Mouse (Mus musculus) bone marrow, adult 2 months (tissue): ENCODE measurements at regions not wholly inside any gene's neighbourhood (a gene's known extent, or its start where the extent isn't known, plus 50 kb on each side); places are given as distances from the start of the nearest gene placed in this dataset.

Source experiments
- H3K27ac ChIP-seq: fragments of 200-500 bp; 2 replicates; pipeline ENCODE4 v1.5.1; 2012; ENCODE audit warnings: low read depth, mild to moderate bottlenecking, control low read depth, inconsistent platforms, low read length; ENCODE audit not compliant: control insufficient read depth, poor library complexity, insufficient read depth
- H3K4me1 ChIP-seq: fragments of 200-500 bp; 2 replicates; pipeline ENCODE4 v1.6.1; 2011; ENCODE audit warnings: low read length; ENCODE audit not compliant: control insufficient read depth, insufficient read depth
- H3K4me3 ChIP-seq: fragments of 200-500 bp; replicated peaks from 2 replicates; pipeline ENCODE3; 2011; ENCODE audit warnings: mild to moderate bottlenecking, low read depth, low read length, control low read depth; ENCODE audit not compliant: control insufficient read depth
- CTCF ChIP-seq: fragments of 200-500 bp; IDR thresholded peaks from 2 replicates; pipeline ENCODE4 v1.5.1; 2011; ENCODE audit warnings: low read length, control low read depth; ENCODE audit not compliant: control insufficient read depth, insufficient read depth
- POLR2A ChIP-seq: fragments of 200-500 bp; IDR thresholded peaks from 2 replicates; pipeline ENCODE4 v1.6.1; 2011; ENCODE audit warnings: low read depth, mild to moderate bottlenecking, control low read depth, low read length, borderline replicate concordance; ENCODE audit not compliant: control insufficient read depth
- WGBS: fragments of 180-500 bp; shearing (Covaris S2); methylation state at CpG from one replicate; pipeline ENCODE4 v1.1.7; 2018; 5-methylcytosine and 5-hydroxymethylcytosine counted together

DNA sequence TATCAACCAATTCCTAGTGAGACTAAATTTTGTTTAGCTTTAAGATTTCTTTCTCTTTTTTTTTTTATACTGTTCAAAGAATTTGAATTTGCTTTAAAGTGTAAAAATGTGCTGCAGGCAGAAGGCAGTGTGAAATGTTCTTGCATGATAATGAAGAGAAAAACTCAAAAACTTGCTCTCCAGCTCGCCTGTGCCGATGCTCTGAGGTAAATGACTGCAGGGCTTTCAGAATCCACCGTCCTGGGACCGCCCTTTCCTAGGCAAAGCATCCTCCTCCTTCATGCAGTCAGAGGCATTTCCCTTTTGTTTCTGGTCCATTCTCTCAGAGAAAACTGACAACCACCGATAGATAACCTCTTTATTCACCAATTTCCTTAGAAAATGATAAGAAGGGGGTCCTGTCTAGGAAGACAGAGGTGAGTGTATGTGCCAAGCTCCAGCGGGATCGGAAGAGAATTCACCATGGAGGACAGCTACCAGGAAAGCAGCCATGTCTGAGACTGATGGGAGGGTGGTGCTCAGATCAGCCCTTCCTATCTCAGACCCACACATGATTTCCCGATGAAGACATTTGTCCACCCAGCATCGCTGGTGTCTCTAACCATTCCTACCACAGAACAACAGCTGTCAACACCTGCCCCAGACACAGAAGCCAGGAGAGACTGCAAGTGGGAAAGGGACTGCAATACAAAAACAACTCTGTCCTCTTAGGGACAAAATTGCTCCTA lies 91.5 kb downstream of the 1700020N01Rik start:
- TF ChIP-seq CTCF (no peak), POLR2A (no peak)
- no peaks in the 10 kb centered on the region for H3K4me1 ChIP-seq
- WGBS, result 74% methylated on average over 9 of the region's 9 CpGs
- H3K27ac ChIP-seq, result no peak overlapping the region
- H3K4me3 ChIP-seq, result no peak overlapping the region

GRCm38 (mm10) chr10:21685122-21685798 lies 92.3 kb downstream of the 1700020N01Rik start:
- TF ChIP-seq POLR2A, result no peak
- no peak for TF ChIP-seq CTCF
- WGBS, result 30% methylated on average over 9 of the region's 9 CpGs
- Histone ChIP-seq H3K4me1 (no peaks in the 10 kb centered on the region; the same call in 1 of the 2 replicates), H3K4me3 (no peak overlapping the region), H3K27ac (no peak overlapping the region)

DNA sequence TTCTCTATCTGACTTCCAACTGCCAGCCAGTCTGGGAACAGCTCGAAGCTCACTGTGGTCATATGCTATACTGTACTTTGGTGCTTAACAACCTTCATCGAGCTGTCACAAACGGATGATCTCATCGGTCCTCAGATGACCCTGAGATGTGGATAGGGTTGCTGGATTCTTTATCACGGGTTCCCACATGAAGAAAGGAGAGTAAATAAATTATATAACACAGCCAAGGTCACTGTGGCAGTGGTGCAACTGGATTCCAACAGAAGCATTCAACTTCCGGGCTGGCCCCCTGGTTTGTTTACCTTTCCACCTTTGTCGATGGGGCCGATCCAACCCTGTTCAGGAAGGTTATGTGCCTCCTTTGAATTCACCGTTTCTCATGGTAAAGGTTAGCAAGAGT lies 93.1 kb downstream of the 1700020N01Rik start:
- TF ChIP-seq CTCF (no peak), POLR2A (no peak)
- no peaks in the 10 kb centered on the region; the same call in 1 of the 2 replicates for H3K4me1 ChIP-seq
- no peak overlapping the region for H3K27ac ChIP-seq
- no peak overlapping the region for H3K4me3 ChIP-seq
- WGBS, result 44% methylated on average over 9 of the region's 9 CpGs

DNA sequence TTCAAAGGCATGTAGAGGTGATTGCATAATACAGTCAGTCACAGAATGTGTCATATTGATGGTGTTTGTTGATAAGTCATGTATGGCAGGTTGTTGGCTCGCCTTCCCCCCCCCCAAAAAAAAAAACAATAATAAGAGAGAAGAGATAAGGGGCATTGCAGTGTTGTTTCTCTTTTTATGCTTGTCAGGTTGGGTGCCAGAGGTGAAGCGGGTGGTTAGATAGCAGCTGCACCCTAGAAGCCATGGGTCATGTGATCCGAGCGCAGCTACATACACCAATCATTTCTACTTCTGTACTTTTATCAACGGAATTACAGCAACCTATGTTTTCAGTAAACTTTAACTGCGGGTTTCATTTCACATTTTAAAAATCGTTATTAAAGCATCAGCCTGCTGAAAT lies 94.5 kb downstream of the 1700020N01Rik start:
- H3K4me1 ChIP-seq, result no peaks in the 10 kb centered on the region; the same call in 1 of the 2 replicates
- 72% methylated on average over 7 of the region's 7 CpGs for WGBS
- no peak for TF ChIP-seq POLR2A
- TF ChIP-seq CTCF, result no peak
- no peak overlapping the region for H3K4me3 ChIP-seq
- H3K27ac ChIP-seq, result no peak overlapping the region

DNA sequence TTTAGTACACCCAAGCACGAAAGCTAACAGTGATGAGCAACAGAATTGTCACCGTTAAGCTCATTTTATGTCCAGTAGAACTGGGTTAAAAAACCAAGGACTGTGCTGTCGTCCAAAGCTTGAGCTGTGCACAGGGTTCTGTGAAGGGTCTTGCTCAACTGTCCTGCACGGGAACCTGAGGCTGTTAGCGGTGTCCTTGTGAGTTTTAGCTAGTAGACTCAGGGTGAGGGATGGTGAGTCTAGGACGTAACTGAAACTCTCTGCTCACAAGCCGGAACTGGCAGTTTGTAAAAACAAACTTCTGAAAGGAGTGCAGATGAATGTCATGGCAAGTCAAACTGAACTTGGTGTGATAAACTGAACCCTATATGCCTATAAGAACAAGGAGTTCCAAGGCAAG lies 95.6 kb downstream of the 1700020N01Rik start:
- H3K4me3 ChIP-seq, result no peak overlapping the region
- TF ChIP-seq POLR2A (no peak), CTCF (no peak)
- no peaks in the 10 kb centered on the region; the same call in 1 of the 2 replicates for H3K4me1 ChIP-seq
- 55% methylated on average over 7 of the region's 7 CpGs for WGBS
- no peak overlapping the region for H3K27ac ChIP-seq

DNA sequence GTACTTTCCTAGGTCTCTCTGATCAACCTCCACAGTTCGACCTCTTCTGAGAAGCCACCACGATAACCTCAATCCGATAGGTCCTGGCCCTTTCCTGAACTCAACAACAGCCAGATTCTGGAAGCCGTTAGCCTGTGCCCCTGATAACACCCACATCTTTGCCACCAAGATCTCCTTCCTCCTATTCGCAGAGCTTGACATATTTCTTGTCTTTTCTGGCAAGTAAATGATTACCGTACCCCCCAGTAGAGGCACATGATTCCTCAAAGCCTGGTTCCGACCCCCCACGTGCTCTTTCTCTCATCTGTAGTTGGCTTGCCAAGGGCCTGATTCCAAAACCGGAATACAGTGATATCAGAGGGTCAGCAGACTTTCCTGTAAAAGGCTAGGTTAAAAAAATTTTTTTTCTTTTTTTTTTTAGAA lies 96.9 kb downstream of the 1700020N01Rik start:
- H3K4me1 ChIP-seq, result no peaks in the 10 kb centered on the region; the same call in 1 of the 2 replicates
- no peak overlapping the region for H3K4me3 ChIP-seq
- H3K27ac ChIP-seq, result no peak overlapping the region
- TF ChIP-seq POLR2A, result no peak
- no peak for TF ChIP-seq CTCF
- 54% methylated on average over 9 of the region's 9 CpGs for WGBS

DNA sequence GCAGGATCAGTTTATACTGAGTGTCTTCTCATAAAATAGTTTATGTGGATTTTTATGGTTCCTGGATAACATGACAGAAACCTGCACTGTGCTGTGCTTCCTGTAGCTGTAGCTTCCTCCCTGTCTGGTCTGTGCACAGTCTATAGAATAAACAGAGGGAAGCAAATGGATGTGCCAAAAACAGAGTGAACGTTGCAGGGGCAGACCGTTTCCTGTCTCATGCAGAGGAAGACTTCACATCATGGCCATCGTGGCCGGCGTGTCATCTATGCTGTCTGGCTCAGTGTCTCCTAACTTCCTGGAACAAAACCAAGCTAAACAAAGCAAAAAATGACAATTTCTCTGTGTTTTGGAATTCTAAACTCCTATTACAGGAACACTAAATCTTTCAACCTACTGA lies 102.2 kb downstream of the 1700020N01Rik start:
- WGBS, result 23% methylated on average over 5 of the region's 5 CpGs
- Histone ChIP-seq H3K27ac (no peak overlapping the region), H3K4me3 (no peak overlapping the region), H3K4me1 (peaks cover 2% of the 10 kb centered on the region; the same call in 1 of the 2 replicates)
- TF ChIP-seq CTCF (no peak), POLR2A (no peak)

DNA sequence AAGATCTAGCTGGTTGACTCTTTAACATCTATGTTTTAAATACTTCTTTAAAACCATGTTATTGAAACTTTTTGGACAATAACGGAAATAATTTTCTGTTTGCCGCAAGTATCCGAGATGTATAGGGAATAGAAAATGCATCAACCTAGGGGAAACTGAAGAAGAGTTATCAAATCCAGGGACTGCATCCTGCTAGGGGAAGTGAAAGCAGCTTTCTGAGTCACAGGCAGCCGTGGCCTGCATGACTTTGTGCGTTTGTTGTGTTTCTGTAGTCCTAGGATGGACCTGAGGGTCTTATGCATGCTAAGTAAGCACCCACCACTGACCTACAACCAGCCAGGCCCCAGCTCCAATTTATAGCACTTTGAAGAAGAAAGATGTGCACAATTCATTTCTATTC lies 103.7 kb downstream of the 1700020N01Rik start:
- WGBS, result 70% methylated on average over 5 of the region's 5 CpGs
- no peak overlapping the region for H3K4me3 ChIP-seq
- peaks cover 2% of the 10 kb centered on the region; the same call in 1 of the 2 replicates for H3K4me1 ChIP-seq
- H3K27ac ChIP-seq, result no peak overlapping the region
- TF ChIP-seq POLR2A, result no peak
- TF ChIP-seq CTCF, result no peak
